Mouse (Mus musculus) kidney, embryonic 15.5 days (tissue): ENCODE measurements around the gene Nkain1. TPM values are rescaled to one million over a fixed set of nuclear protein-coding genes. Genes with fewer than 3 reads are reported as not detected.

ENCODE experiments used
- ATAC-seq: fragments of 200-750 bp; cut with Nextera tagmentation; replicated peaks from 2 replicates; pipeline ENCODE4 v1.8.0; 2017; ENCODE audit warnings: moderate TSS enrichment; ENCODE audit not compliant: low FRiP score
- H3K27ac ChIP-seq: fragments of 300-500 bp; sonication (generic); 2 replicates; pipeline ENCODE4 v1.5.1; 2015; ENCODE audit warnings: mild to moderate bottlenecking, inconsistent platforms
- H3K27me3 ChIP-seq: fragments of 300-500 bp; sonication (generic); 2 replicates; pipeline ENCODE4 v1.6.1; 2015; ENCODE audit warnings: inconsistent platforms
- H3K36me3 ChIP-seq: fragments of 300-500 bp; sonication (generic); 2 replicates; pipeline ENCODE4 v1.6.1; 2015; ENCODE audit warnings: inconsistent platforms
- H3K4me1 ChIP-seq: fragments of 300-500 bp; sonication (generic); 2 replicates; pipeline ENCODE4 v1.6.1; 2015; ENCODE audit warnings: inconsistent platforms
- H3K4me2 ChIP-seq: fragments of 300-500 bp; sonication (generic); 2 replicates; pipeline ENCODE4 v1.6.1; 2015; ENCODE audit warnings: moderate library complexity, mild to moderate bottlenecking, inconsistent platforms
- H3K4me3 ChIP-seq: fragments of 300-500 bp; sonication (generic); replicated peaks from 2 replicates; pipeline ENCODE4 v1.5.1; 2015; ENCODE audit warnings: mild to moderate bottlenecking, inconsistent platforms
- H3K9ac ChIP-seq: fragments of 300-500 bp; sonication (generic); 2 replicates; pipeline ENCODE4 v1.6.1; 2015; ENCODE audit warnings: mild to moderate bottlenecking, inconsistent platforms
- H3K9me3 ChIP-seq: fragments of 300-500 bp; sonication (generic); replicated peaks from 2 replicates; pipeline ENCODE4 v1.6.1; 2016; ENCODE audit warnings: inconsistent platforms
- WGBS: fragments of 180-500 bp; shearing (Covaris S2); methylation state at CpG from one replicate; pipeline ENCODE4 v1.1.7; 2015; ENCODE audit warnings: mixed read lengths; 5-methylcytosine and 5-hydroxymethylcytosine counted together
- polyA plus RNA-seq: library from polyadenylated mRNA; unstranded; fragments of >200 nt; fragmentation: Nextera tagmentation; extraction: Ambion mirVana; gene quantifications from 2 replicates; pipeline ENCODE4 v1.2.1, GENCODE M21; 2015

Gene Nkain1
- polyA plus RNA-seq, 1 experiment from 2014 or later = 2.4 TPM

DNA sequence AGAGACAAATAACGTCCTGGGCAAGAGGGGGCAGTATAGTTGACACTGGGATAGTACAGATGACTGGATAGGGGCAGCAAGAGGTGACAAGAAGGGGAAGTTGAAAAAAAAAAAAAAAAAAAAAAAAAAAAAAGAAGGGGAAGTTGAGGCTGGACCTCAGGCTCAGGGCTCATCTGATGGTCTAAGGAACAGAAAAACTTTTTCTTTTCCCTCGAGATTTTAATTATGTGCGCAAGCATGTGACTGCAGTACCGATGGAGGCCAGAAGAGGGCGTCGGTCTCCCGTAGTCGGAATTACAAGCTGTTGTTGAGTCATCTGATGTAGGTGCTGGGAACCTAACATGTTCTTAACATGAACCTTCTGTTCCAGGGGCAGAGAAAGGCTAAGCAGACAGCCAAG, 24.8 kb downstream of the Nkain1 start:
- no peak for ATAC-seq
- H3K9me3 ChIP-seq = no peaks in the 10 kb centered on the region
- H3K36me3 ChIP-seq = no peaks in the 10 kb centered on the region
- H3K27me3 ChIP-seq = no peaks in the 10 kb centered on the region
- H3K27ac ChIP-seq = no peak overlapping the region
- 88% methylated on average over 8 of the region's 8 CpGs for WGBS
- H3K4me1 ChIP-seq = peaks cover 49% of the 10 kb centered on the region
- no peak overlapping the region for H3K9ac ChIP-seq
- no peak overlapping the region for H3K4me2 ChIP-seq
- no peak overlapping the region for H3K4me3 ChIP-seq

GRCm38 (mm10) chr4:130546798-130547562, 27.0 kb downstream of the Nkain1 start:
- peak overlapping the region; percentile 70 for H3K27ac ChIP-seq
- 0 out of 2 replicates have a peak overlapping the region, but pooled peaks have one; percentile 17 for H3K9ac ChIP-seq
- peak; percentile 89 for ATAC-seq
- H3K4me2 ChIP-seq = peak overlapping the region; percentile 27
- no peaks in the 10 kb centered on the region for H3K9me3 ChIP-seq
- no peak overlapping the region for H3K4me3 ChIP-seq
- H3K27me3 ChIP-seq = no peaks in the 10 kb centered on the region
- 14% methylated on average over 13 of the region's 13 CpGs for WGBS
- peaks cover 37% of the 10 kb centered on the region for H3K4me1 ChIP-seq
- no peaks in the 10 kb centered on the region for H3K36me3 ChIP-seq

- Histone ChIP-seq H3K4me1 (peaks cover 39% of the 10 kb centered on the region), H3K27ac (no peak overlapping the region), H3K36me3 (no peaks in the 10 kb centered on the region), H3K4me3 (no peak overlapping the region), H3K9me3 (no peaks in the 10 kb centered on the region), H3K27me3 (no peaks in the 10 kb centered on the region), H3K4me2 (no peak overlapping the region), H3K9ac (no peak overlapping the region)
- 15% methylated on average over 9 of the region's 9 CpGs for WGBS
- no peak for ATAC-seq
Measured at GRCm38 (mm10) chr4:130544392-130544791, 29.6 kb downstream of the Nkain1 start.

GRCm38 (mm10) chr4:130543121-130543520, 30.9 kb downstream of the Nkain1 start:
- Histone ChIP-seq H3K4me3 (no peak overlapping the region), H3K9ac (no peak overlapping the region), H3K36me3 (no peaks in the 10 kb centered on the region), H3K4me2 (no peak overlapping the region), H3K27ac (no peak overlapping the region), H3K4me1 (peaks cover 33% of the 10 kb centered on the region), H3K9me3 (no peaks in the 10 kb centered on the region), H3K27me3 (no peaks in the 10 kb centered on the region)
- no peak for ATAC-seq
- 56% methylated on average over 4 of the region's 4 CpGs for WGBS

- 85% methylated on average over 4 of the region's 4 CpGs for WGBS
- no peak overlapping the region for H3K4me2 ChIP-seq
- H3K9me3 ChIP-seq = no peaks in the 10 kb centered on the region
- H3K4me3 ChIP-seq = no peak overlapping the region
- H3K4me1 ChIP-seq = peaks cover 11% of the 10 kb centered on the region
- H3K27ac ChIP-seq = no peak overlapping the region
- no peaks in the 10 kb centered on the region for H3K27me3 ChIP-seq
- H3K36me3 ChIP-seq = peaks cover 3% of the 10 kb centered on the region
- no peak overlapping the region for H3K9ac ChIP-seq
- ATAC-seq = no peak
Measured at GRCm38 (mm10) chr4:130540831-130541230, 33.1 kb downstream of the Nkain1 start.

- H3K4me2 ChIP-seq = no peak overlapping the region
- ATAC-seq = no peak
- WGBS = 92% methylated on average over 7 of the region's 7 CpGs
- no peaks in the 10 kb centered on the region for H3K9me3 ChIP-seq
- peaks cover 11% of the 10 kb centered on the region for H3K4me1 ChIP-seq
- no peak overlapping the region for H3K4me3 ChIP-seq
- no peaks in the 10 kb centered on the region for H3K27me3 ChIP-seq
- H3K36me3 ChIP-seq = peaks cover 9% of the 10 kb centered on the region
- H3K9ac ChIP-seq = no peak overlapping the region
- H3K27ac ChIP-seq = no peak overlapping the region
Measured at GRCm38 (mm10) chr4:130539706-130540105, 34.3 kb downstream of the Nkain1 start.

GRCm38 (mm10) chr4:130539053-130539452, 34.9 kb downstream of the Nkain1 start:
- no peak overlapping the region for H3K9ac ChIP-seq
- peaks cover 9% of the 10 kb centered on the region for H3K4me1 ChIP-seq
- ATAC-seq = no peak
- no peak overlapping the region for H3K4me2 ChIP-seq
- H3K27ac ChIP-seq = no peak overlapping the region
- no peaks in the 10 kb centered on the region for H3K27me3 ChIP-seq
- H3K9me3 ChIP-seq = no peaks in the 10 kb centered on the region
- no peak overlapping the region for H3K4me3 ChIP-seq
- WGBS = 68% methylated on average over 8 of the region's 8 CpGs
- H3K36me3 ChIP-seq = peaks cover 9% of the 10 kb centered on the region

DNA sequence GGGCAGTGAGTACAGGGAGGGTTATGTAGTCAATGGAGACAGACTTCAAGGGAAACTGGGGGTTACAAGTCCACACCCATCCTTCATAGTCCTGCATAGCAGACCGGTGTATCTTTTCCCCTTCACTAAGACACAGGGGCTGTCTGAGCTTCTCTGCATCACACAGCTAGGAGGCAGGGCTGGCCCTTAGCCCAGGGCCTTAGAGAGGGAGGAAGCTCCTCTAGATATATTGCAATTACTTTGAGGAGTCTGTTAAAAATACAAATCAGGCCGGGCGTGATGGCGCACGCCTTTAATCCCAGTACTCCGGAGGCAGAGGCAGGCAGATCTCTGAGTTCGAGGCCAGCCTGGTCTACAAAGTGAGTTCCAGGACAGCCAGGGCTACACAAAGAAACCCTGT, 36.6 kb downstream of the Nkain1 start:
- H3K27ac ChIP-seq = no peak overlapping the region
- ATAC-seq = no peak
- H3K9me3 ChIP-seq = no peaks in the 10 kb centered on the region
- 0 out of 2 replicates have a peak, but pooled peaks cover 7% of the 10 kb centered on the region for H3K4me1 ChIP-seq
- H3K36me3 ChIP-seq = peaks cover 14% of the 10 kb centered on the region
- H3K4me2 ChIP-seq = no peak overlapping the region
- no peak overlapping the region for H3K9ac ChIP-seq
- WGBS = 97% methylated on average over 7 of the region's 7 CpGs
- no peaks in the 10 kb centered on the region for H3K27me3 ChIP-seq
- no peak overlapping the region for H3K4me3 ChIP-seq

- WGBS = 79% methylated on average over 1 of the region's 1 CpGs
Measured at GRCm38 (mm10) chr4:130535789-130536188, 38.2 kb downstream of the Nkain1 start.

GRCm38 (mm10) chr4:130533975-130534374, 40.0 kb downstream of the Nkain1 start:
- Histone ChIP-seq H3K36me3 (peaks cover 14% of the 10 kb centered on the region), H3K9me3 (no peaks in the 10 kb centered on the region), H3K4me1 (peaks cover 10% of the 10 kb centered on the region), H3K27me3 (no peaks in the 10 kb centered on the region), H3K9ac (no peak overlapping the region), H3K4me3 (no peak overlapping the region), H3K4me2 (no peak overlapping the region), H3K27ac (no peak overlapping the region)
- WGBS = 39% methylated on average over 4 of the region's 4 CpGs
- no peak; the same call in 1 of the 2 replicates for ATAC-seq

More at GRCm38 (mm10) chr4:130535789-130536188, 38.2 kb downstream of the Nkain1 start:
- H3K9ac ChIP-seq = no peak overlapping the region
- ATAC-seq = no peak
- H3K4me3 ChIP-seq = no peak overlapping the region
- peaks cover 13% of the 10 kb centered on the region for H3K4me1 ChIP-seq
- no peaks in the 10 kb centered on the region for H3K27me3 ChIP-seq
- no peaks in the 10 kb centered on the region for H3K9me3 ChIP-seq
- no peak overlapping the region for H3K27ac ChIP-seq
- peaks cover 14% of the 10 kb centered on the region for H3K36me3 ChIP-seq
- H3K4me2 ChIP-seq = no peak overlapping the region

GRCm38 (mm10) chr4:130532347-130532746, 41.6 kb downstream of the Nkain1 start:
- Histone ChIP-seq H3K4me2 (0 out of 2 replicates have a peak overlapping the region, but pooled peaks have one; percentile 54), H3K4me3 (no peak overlapping the region), H3K36me3 (peaks cover 14% of the 10 kb centered on the region), H3K4me1 (peaks cover 10% of the 10 kb centered on the region), H3K27ac (no peak overlapping the region), H3K9ac (no peak overlapping the region), H3K9me3 (no peaks in the 10 kb centered on the region), H3K27me3 (no peaks in the 10 kb centered on the region)
- no peak for ATAC-seq
- WGBS = 57% methylated on average over 6 of the region's 6 CpGs

DNA sequence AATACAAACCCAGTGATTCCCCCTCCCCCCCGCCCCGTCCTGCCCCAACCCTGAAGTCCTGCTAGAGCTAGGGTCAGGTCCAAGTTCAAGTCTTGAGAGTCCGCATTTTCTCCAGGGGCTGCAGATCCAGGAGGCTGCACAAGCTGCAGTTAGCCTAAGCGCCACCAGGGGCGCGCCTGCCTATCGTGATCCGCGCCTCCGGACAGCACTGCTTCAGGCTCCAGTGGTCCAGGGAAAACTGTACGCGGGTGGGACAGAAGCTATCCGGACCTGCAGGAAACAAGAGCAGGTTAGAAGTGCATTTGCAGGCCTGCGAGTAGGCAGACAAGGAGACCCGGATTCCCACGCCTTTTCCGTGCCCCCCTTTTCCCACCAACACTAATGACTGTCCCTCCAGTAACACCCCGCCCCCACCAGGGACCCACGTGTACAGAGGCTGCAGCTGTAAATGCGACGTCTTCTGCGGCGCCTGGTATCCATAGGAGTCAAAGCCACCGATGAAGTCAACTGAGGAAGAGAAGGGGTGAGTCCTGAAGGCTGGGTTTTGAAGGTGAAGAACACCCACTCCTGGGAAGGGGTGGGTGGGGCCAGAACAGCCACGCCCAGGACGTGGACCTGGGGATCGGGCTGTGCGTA, 42.2 kb downstream of the Nkain1 start:
- peak; percentile 48 for ATAC-seq
- H3K4me1 ChIP-seq = peaks cover 10% of the 10 kb centered on the region
- peaks cover 14% of the 10 kb centered on the region for H3K36me3 ChIP-seq
- no peak overlapping the region for H3K9ac ChIP-seq
- H3K9me3 ChIP-seq = no peaks in the 10 kb centered on the region
- 22% methylated on average over 28 of the region's 28 CpGs for WGBS
- peak overlapping the region; percentile 54 for H3K4me2 ChIP-seq
- H3K27ac ChIP-seq = no peak overlapping the region
- H3K4me3 ChIP-seq = peak overlapping the region; percentile 26
- no peaks in the 10 kb centered on the region for H3K27me3 ChIP-seq
